Mouse (Mus musculus) cerebellum, adult 2 months (tissue): ENCODE measurements around the gene Tbck.

Experiments
- CTCF ChIP-seq: fragments of 200-500 bp; IDR thresholded peaks from 2 replicates; pipeline ENCODE4 v1.5.1; 2011; ENCODE audit warnings: low read depth, mild to moderate bottlenecking, control low read depth, low read length, moderate library complexity, borderline replicate concordance; ENCODE audit not compliant: insufficient read depth
- POLR2A ChIP-seq: fragments of 200-500 bp; IDR thresholded peaks from 2 replicates; pipeline ENCODE4 v1.6.1; 2011; ENCODE audit warnings: low read length, control low read depth, borderline replicate concordance; ENCODE audit not compliant: insufficient read depth

DNA sequence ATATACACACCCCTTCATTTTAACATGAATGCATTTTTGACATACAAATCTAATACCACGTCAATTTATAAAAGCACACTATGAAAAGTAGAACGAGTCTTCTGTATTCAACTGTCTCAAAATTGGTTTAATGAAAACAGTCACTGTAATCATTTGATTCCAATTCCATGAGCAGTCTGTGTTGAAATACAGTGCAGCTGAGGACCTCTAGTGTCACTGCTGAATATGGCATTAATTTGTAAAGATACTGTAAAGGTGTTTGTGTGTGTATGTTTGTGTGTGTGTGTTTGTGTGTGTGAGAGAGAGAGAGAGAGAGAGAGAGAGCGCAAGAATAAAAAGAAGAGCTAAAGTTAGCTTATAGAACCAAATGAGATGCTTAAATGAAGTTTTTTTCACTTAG is 17.4 kb downstream of the Tbck start:
- TF ChIP-seq CTCF (peak; percentile 16; the same call in 1 of the 2 replicates), POLR2A (no peak)
